Mouse (Mus musculus) myocyte (in vitro differentiated cells): ENCODE results near the gene Tmem38a.
A peak's percentile ranks its signal among the peaks of the same experiment; 100 is the strongest.

Source experiments
- CEBPB ChIP-seq: IDR thresholded peaks from 2 replicates; pipeline ENCODE4 v1.6.1; 2011; ENCODE audit warnings: mild to moderate bottlenecking, moderate library complexity; ENCODE audit not compliant: poor library complexity, insufficient read depth, severe bottlenecking
- E2F4 ChIP-seq: IDR thresholded peaks from one replicate; pipeline ENCODE4 v1.6.1; 2011; ENCODE audit warnings: mild to moderate bottlenecking, control low read depth, moderate library complexity; ENCODE audit not compliant: insufficient read depth
- MAX ChIP-seq: IDR thresholded peaks from one replicate; pipeline ENCODE4 v1.6.1; 2011; ENCODE audit warnings: low read depth, mild to moderate bottlenecking, control low read depth
- MYOG ChIP-seq, 3 experiments: IDR thresholded peaks; one replicate each; pipeline ENCODE4 v1.6.1; 2011; ENCODE audit warnings: control low read depth in 2 of 3, low read depth in 2 of 3, mild to moderate bottlenecking in 2 of 3; ENCODE audit not compliant: insufficient read length in 2 of 3, control insufficient read depth in 1 of 3, insufficient read depth in 1 of 3
- POLR2A ChIP-seq: IDR thresholded peaks from one replicate; pipeline ENCODE4 v1.6.1; 2011; ENCODE audit warnings: low read depth, mild to moderate bottlenecking, control low read depth, moderate library complexity; ENCODE audit not compliant: insufficient read length
- SRF ChIP-seq: IDR thresholded peaks from one replicate; pipeline ENCODE4 v1.6.1; 2011; ENCODE audit warnings: low read depth; ENCODE audit not compliant: control insufficient read depth, insufficient read length

DNA sequence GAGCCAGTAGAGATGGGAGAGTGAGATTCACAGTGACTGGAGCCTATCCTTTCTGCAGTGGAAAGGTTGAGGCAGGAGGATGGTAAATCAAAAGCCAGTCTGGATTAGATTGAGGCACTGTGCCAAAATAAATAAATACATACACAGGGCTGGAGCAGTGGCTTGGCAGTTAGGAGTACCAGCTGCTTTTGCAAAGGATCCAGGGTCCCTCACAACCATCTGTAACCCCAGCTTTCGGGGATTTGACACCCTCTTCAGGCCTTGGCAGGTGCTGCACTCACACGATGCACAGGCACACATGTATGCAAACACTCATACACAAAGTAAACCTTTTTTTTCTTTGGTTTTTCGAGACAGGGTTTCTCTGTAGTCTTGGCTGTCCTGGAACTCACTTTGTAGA, 5.4 kb downstream of the Tmem38a start:
- peak; percentile 6 to 71 (median 63) for TF ChIP-seq MYOG (IDR thresholded peaks at IDR 0.05; ENCODE audit: control insufficient read depth in 1 of 3, insufficient read depth in 1 of 3, insufficient read length in 2 of 3, low read depth in 2 of 3)
- no peak for TF ChIP-seq MAX
- TF ChIP-seq CEBPB, result no peak
- no peak for TF ChIP-seq SRF
- TF ChIP-seq POLR2A, result no peak
- no peak for TF ChIP-seq E2F4
